Mouse (Mus musculus): ENCODE data around the gene Cyp27a1. TPM values are rescaled to one million over a fixed set of nuclear protein-coding genes. Genes with fewer than 3 reads are reported as not detected.
A peak's percentile ranks its signal among the peaks of the same experiment; 100 is the strongest.

The Cyp27a1 gene
- polyA plus RNA-seq, 1 experiment from 2014 or later: 3.3 TPM

GRCm38 (mm10) chr1:74704156-74704555, 9.2 kb upstream of the Cyp27a1 start:
- WGBS: 88% methylated on average over 3 of the region's 3 CpGs
- no peak overlapping the region for H3K27ac ChIP-seq
- H3K36me3 ChIP-seq (replicated peaks): peaks cover 35% of the 10 kb centered on the region
- no peaks in the 10 kb centered on the region; the same call in 1 of the 2 replicates for H3K4me1 ChIP-seq
- no peaks in the 10 kb centered on the region for H3K9me3 ChIP-seq
- no peak overlapping the region for H3K4me3 ChIP-seq (replicated peaks)
- H3K9ac ChIP-seq: no peak overlapping the region
- H3K4me2 ChIP-seq: no peak overlapping the region
- H3K27me3 ChIP-seq: no peaks in the 10 kb centered on the region
- ATAC-seq (ENCODE audit: low FRiP score): no peak

GRCm38 (mm10) chr1:74705016-74705415, 8.4 kb upstream of the Cyp27a1 start:
- Histone ChIP-seq H3K4me3 (replicated peaks) (no peak overlapping the region), H3K36me3 (replicated peaks) (peaks cover 27% of the 10 kb centered on the region), H3K9ac (no peak overlapping the region), H3K27me3 (no peaks in the 10 kb centered on the region), H3K9me3 (no peaks in the 10 kb centered on the region), H3K4me1 (no peaks in the 10 kb centered on the region; the same call in 1 of the 2 replicates), H3K27ac (no peak overlapping the region), H3K4me2 (no peak overlapping the region)
- no peak for ATAC-seq (ENCODE audit: low FRiP score)
- 81% methylated on average over 5 of the region's 5 CpGs for WGBS

- ATAC-seq (ENCODE audit: low FRiP score): no peak
- H3K9me3 ChIP-seq: no peaks in the 10 kb centered on the region
- H3K36me3 ChIP-seq (replicated peaks): no peaks in the 10 kb centered on the region
- H3K4me2 ChIP-seq: no peak overlapping the region
- no peak overlapping the region for H3K9ac ChIP-seq
- peaks cover 12% of the 10 kb centered on the region for H3K4me1 ChIP-seq
- H3K27ac ChIP-seq: no peak overlapping the region
- H3K27me3 ChIP-seq: peaks cover 16% of the 10 kb centered on the region
- no peak overlapping the region for H3K4me3 ChIP-seq (replicated peaks)
- WGBS: 42% methylated on average over 6 of the region's 6 CpGs
Measured at GRCm38 (mm10) chr1:74709566-74709965, 3.8 kb upstream of the Cyp27a1 start.

- Histone ChIP-seq H3K36me3 (replicated peaks) (no peaks in the 10 kb centered on the region), H3K4me1 (peaks cover 12% of the 10 kb centered on the region), H3K4me2 (no peak overlapping the region), H3K27ac (no peak overlapping the region), H3K4me3 (replicated peaks) (no peak overlapping the region), H3K27me3 (peaks cover 20% of the 10 kb centered on the region), H3K9ac (no peak overlapping the region), H3K9me3 (no peaks in the 10 kb centered on the region)
- ATAC-seq (ENCODE audit: low FRiP score): no peak
- 79% methylated on average over 4 of the region's 4 CpGs for WGBS
Measured at GRCm38 (mm10) chr1:74712046-74712445, 1.3 kb upstream of the Cyp27a1 start.

- no peaks in the 10 kb centered on the region for H3K36me3 ChIP-seq (replicated peaks)
- peak overlapping the region; percentile 91 for H3K4me2 ChIP-seq
- no peak overlapping the region for H3K27ac ChIP-seq
- ATAC-seq (ENCODE audit: low FRiP score): no peak
- no peaks in the 10 kb centered on the region for H3K9me3 ChIP-seq
- 35% methylated on average over 5 of the region's 5 CpGs for WGBS
- peak overlapping the region; percentile 49 for H3K4me3 ChIP-seq (replicated peaks)
- H3K4me1 ChIP-seq: peaks cover 12% of the 10 kb centered on the region
- peak overlapping the region; percentile 56 for H3K9ac ChIP-seq
- H3K27me3 ChIP-seq: peaks cover 20% of the 10 kb centered on the region
Measured at GRCm38 (mm10) chr1:74712461-74713098, 794 bp upstream of the Cyp27a1 start.

- no peaks in the 10 kb centered on the region for H3K9me3 ChIP-seq
- no peak overlapping the region for H3K27ac ChIP-seq
- peak overlapping the region; percentile 56 for H3K9ac ChIP-seq
- 39% methylated on average over 12 of the region's 12 CpGs for WGBS
- peak overlapping the region; percentile 49 for H3K4me3 ChIP-seq (replicated peaks)
- no peak for ATAC-seq (ENCODE audit: low FRiP score)
- peaks cover 20% of the 10 kb centered on the region for H3K27me3 ChIP-seq
- H3K36me3 ChIP-seq (replicated peaks): no peaks in the 10 kb centered on the region
- peak overlapping the region; percentile 91 for H3K4me2 ChIP-seq
- peaks cover 12% of the 10 kb centered on the region for H3K4me1 ChIP-seq
Measured at GRCm38 (mm10) chr1:74713859-74714730, 721 bp downstream of the Cyp27a1 start.

- Histone ChIP-seq H3K27me3 (peaks cover 20% of the 10 kb centered on the region), H3K9me3 (no peaks in the 10 kb centered on the region), H3K27ac (no peak overlapping the region), H3K4me3 (replicated peaks) (no peak overlapping the region), H3K4me2 (no peak overlapping the region), H3K4me1 (peaks cover 12% of the 10 kb centered on the region), H3K9ac (no peak overlapping the region), H3K36me3 (replicated peaks) (no peaks in the 10 kb centered on the region)
- ATAC-seq (ENCODE audit: low FRiP score): no peak
- 50% methylated on average over 2 of the region's 2 CpGs for WGBS
Measured at GRCm38 (mm10) chr1:74714967-74715366, 1.6 kb downstream of the Cyp27a1 start.

GRCm38 (mm10) chr1:74715468-74715867, 2.1 kb downstream of the Cyp27a1 start:
- Histone ChIP-seq H3K9me3 (no peaks in the 10 kb centered on the region), H3K4me3 (replicated peaks) (no peak overlapping the region), H3K4me1 (peaks cover 12% of the 10 kb centered on the region), H3K27me3 (peaks cover 20% of the 10 kb centered on the region), H3K27ac (no peak overlapping the region), H3K36me3 (replicated peaks) (no peaks in the 10 kb centered on the region), H3K4me2 (no peak overlapping the region), H3K9ac (no peak overlapping the region)
- ATAC-seq (ENCODE audit: low FRiP score): no peak
- 82% methylated on average over 5 of the region's 5 CpGs for WGBS

GRCm38 (mm10) chr1:74715886-74716285, 2.5 kb downstream of the Cyp27a1 start:
- peaks cover 20% of the 10 kb centered on the region for H3K27me3 ChIP-seq
- no peak overlapping the region for H3K27ac ChIP-seq
- peaks cover 12% of the 10 kb centered on the region for H3K4me1 ChIP-seq
- H3K36me3 ChIP-seq (replicated peaks): no peaks in the 10 kb centered on the region
- ATAC-seq (ENCODE audit: low FRiP score): no peak
- no peak overlapping the region for H3K4me3 ChIP-seq (replicated peaks)
- no peak overlapping the region for H3K9ac ChIP-seq
- no peaks in the 10 kb centered on the region for H3K9me3 ChIP-seq
- 86% methylated on average over 6 of the region's 6 CpGs for WGBS
- no peak overlapping the region for H3K4me2 ChIP-seq

- H3K4me2 ChIP-seq: no peak overlapping the region
- H3K9me3 ChIP-seq: no peaks in the 10 kb centered on the region
- H3K4me1 ChIP-seq: peaks cover 7% of the 10 kb centered on the region
- H3K9ac ChIP-seq: no peak overlapping the region
- H3K27ac ChIP-seq: no peak overlapping the region
- no peak for ATAC-seq (ENCODE audit: low FRiP score)
- H3K27me3 ChIP-seq: peaks cover 18% of the 10 kb centered on the region
- 87% methylated on average over 8 of the region's 8 CpGs for WGBS
- H3K36me3 ChIP-seq (replicated peaks): no peaks in the 10 kb centered on the region
- no peak overlapping the region for H3K4me3 ChIP-seq (replicated peaks)
Measured at GRCm38 (mm10) chr1:74718113-74718512, 4.7 kb downstream of the Cyp27a1 start.

- H3K4me2 ChIP-seq: no peak overlapping the region
- no peak overlapping the region for H3K9ac ChIP-seq
- H3K9me3 ChIP-seq: no peaks in the 10 kb centered on the region
- peaks cover 8% of the 10 kb centered on the region for H3K27me3 ChIP-seq
- H3K36me3 ChIP-seq (replicated peaks): no peaks in the 10 kb centered on the region
- no peaks in the 10 kb centered on the region for H3K4me1 ChIP-seq
- H3K27ac ChIP-seq: no peak overlapping the region
- 73% methylated on average over 3 of the region's 3 CpGs for WGBS
- no peak overlapping the region for H3K4me3 ChIP-seq (replicated peaks)
- ATAC-seq (ENCODE audit: low FRiP score): no peak
Measured at GRCm38 (mm10) chr1:74719281-74719680, 5.9 kb downstream of the Cyp27a1 start.

GRCm38 (mm10) chr1:74721657-74722056, 8.3 kb downstream of the Cyp27a1 start:
- Histone ChIP-seq H3K27ac (no peak overlapping the region), H3K9ac (no peak overlapping the region), H3K4me2 (no peak overlapping the region), H3K36me3 (replicated peaks) (no peaks in the 10 kb centered on the region), H3K4me1 (no peaks in the 10 kb centered on the region), H3K9me3 (no peaks in the 10 kb centered on the region), H3K4me3 (replicated peaks) (no peak overlapping the region), H3K27me3 (no peaks in the 10 kb centered on the region)
- no peak for ATAC-seq (ENCODE audit: low FRiP score)
- 83% methylated on average over 6 of the region's 6 CpGs for WGBS
